Mouse (Mus musculus) gonadal fat pad, adult 2 months (tissue): ENCODE results near the gene Smg1. TPM values are rescaled to one million over a fixed set of nuclear protein-coding genes. Genes with fewer than 3 reads are reported as not detected.

Experiments used
- DNase-seq: peaks from one replicate; pipeline ENCODE4 v3.0.0-alpha.2; 2012; ENCODE audit warnings: low read depth
- polyA plus RNA-seq: library from polyadenylated mRNA; depleted of rRNA; stranded (reverse); fragments of >200 nt; gene quantifications from 2 replicates; pipeline ENCODE4 v1.2.3, GENCODE M21; 2012

The Smg1 gene
- polyA plus RNA-seq, 1 experiment, result 37.6 TPM

- no peak for DNase-seq
Measured at GRCm38 (mm10) chr7:118141271-118141670, 102.2 kb downstream of the Smg1 start.

DNA sequence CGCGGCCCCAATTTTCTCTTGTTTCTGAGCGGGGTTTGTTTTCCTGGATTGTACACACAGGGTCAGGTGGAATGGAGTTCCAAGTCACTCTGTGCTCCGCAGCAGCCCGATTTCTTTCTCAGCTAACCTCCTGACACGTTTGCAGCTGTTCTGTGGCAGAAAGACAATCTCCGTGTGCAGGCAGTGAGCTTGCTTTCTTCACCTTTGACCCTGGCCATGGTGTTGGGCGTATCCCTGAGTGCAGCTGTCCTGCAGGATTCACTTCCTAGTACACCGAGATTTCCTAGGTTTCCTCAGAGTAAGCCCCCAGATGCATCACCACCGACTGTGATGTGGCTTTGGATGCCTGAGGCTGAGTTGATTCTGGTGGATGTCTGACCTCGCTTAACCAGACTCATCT, 108.3 kb downstream of the Smg1 start:
- DNase-seq, result no peak

GRCm38 (mm10) chr7:118129430-118130041, 113.9 kb downstream of the Smg1 start, which contains the start of gene Arl6ip1:
Arl6ip1 (minus strand) TSS chr7:118129662.
- peak; percentile 90 for DNase-seq

DNA sequence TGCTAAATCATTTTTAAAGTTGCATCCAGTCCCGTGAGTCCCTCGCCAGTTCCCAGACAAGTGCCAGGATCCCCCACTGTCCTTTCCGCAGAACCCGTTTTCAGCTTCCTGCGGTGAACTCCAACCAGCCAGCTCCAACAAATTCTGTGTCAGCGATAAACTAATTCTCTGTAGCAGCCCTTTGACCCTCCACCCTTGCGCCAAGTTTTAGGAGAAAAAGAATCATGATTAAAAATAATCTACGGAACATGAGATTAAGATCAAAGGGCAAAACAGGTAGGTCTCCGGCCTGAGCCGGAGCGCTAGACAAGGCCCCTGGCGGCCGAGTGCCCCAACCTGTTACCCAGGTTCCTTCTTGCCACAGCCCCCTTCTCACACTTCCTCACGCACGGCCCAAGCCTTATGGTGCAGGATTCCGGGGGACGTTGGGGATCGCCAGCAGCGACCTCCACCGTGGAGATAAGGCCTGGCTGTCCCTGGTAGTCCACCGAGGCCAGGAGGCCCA, 114.5 kb downstream of the Smg1 start:
- no peak for DNase-seq

DNA sequence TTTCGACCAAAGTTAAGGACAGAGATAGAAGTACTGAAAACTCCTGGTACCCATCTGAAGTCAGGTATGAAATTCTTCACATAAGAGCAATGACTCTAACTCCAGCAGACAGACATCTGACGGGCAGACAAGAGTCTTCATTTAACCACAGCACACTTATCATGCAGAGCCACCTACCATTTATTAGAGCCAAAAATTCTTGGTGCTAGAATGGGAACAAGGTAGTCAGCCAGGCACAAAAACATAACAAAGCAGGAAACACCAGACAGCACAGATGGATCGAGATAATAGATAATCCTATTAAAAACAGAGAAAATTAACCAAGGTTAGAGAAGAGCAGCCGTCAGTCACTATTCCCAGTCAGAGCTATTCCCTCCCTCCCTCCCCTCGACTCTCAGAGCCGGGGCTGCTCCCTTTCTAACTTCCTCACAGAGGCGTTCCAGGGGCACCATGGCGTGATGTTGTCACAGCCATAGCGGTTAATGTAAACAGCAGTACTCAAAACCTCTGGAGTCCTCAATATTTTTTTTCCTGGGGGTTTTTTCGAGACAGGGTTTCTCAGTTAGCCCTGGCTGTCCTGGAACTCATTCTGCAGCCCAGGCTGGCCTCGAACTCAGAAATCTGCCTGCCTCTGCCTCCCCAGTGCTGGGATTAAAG, 117.1 kb downstream of the Smg1 start:
- DNase-seq, result no peak

DNA sequence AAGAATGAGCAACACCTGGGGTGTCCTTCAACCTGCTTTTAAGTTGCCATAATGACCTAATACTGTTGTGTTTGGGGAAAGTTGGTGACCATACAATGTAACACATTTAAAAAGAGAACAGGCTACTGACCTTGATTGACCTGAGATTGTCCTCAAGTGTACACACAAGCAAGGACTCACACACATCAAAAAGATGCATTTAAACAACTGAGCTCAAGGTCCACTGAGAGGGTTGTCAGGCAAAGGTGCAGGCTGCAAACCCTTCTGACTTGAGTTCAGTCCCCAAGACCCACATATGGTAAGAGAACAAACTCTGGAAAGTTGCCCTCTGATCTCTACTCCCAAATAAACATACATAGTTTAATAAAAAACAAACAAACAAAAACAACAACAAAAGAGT, 117.7 kb downstream of the Smg1 start:
- DNase-seq, result no peak

DNA sequence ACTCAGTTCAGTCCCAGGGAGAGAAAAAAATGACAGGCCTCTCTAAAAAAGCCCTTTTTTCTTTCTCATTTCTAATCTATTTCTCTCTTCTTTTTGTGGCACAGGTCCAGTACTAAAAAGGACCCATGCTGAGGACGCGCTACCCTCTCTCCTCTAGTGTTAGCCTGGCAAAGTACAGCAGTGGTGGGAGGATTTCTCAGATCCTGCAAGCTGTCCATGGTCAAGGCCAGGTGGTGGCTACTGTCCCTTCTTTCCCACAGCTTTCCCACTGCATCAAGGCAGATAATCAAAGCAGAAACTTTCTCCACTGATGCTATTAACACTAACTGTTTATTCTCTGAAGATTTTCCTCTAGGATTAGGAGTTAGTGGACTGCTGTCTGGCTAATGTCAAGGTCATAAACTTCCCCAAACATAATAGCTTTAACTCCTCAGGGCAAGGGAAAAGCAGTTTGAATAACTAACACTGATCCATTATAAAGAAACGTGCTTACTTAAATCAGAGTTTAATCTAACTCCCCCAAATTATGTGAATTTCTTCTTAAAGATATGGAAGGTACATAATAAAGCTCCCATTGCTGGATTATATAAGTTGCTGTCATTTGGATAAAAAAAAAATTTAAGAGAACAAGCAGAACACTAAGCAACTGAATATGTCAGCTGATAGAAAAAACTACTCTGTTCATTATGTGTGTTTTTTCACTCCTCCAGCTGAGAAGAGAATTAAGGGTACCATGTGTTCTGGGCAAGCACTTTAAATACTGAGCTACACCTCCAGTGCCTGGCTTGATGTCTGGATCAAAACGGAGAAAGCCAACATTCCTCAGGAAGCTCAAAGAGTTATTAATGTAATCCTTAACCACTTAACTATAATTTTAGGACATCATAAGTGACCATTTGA, 119.7 kb downstream of the Smg1 start:
- DNase-seq, result no peak

GRCm38 (mm10) chr7:118122235-118122634, 121.2 kb downstream of the Smg1 start:
- DNase-seq, result no peak

- no peak for DNase-seq
Measured at GRCm38 (mm10) chr7:118120654-118121053, 122.8 kb downstream of the Smg1 start.

- DNase-seq, result no peak
Measured at GRCm38 (mm10) chr7:118119946-118120345, 123.5 kb downstream of the Smg1 start.

- DNase-seq, result no peak
Measured at GRCm38 (mm10) chr7:118119142-118119541, 124.3 kb downstream of the Smg1 start.

DNA sequence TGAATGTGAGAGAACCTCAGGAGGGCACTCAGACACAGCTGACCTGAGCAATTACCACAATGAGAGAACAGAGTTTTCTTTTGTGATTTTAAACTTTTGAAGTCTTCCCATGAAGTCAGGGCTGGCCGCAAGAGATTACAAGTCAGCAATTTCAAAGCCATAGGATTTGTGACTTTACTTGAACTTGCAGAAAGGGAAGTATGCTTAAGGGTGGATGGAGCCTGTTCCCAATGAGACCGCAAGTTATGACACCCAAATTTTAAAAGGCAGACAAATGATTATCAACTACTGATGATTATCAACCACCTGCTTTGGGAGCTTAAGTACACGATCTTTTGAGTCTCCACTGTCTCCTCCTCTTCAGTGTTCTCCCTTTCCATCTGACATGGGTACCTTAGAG, 125.0 kb downstream of the Smg1 start:
- DNase-seq, result no peak

GRCm38 (mm10) chr7:118117539-118118210, 125.8 kb downstream of the Smg1 start:
- no peak for DNase-seq

- DNase-seq, result no peak
Measured at GRCm38 (mm10) chr7:118116787-118117538, 126.5 kb downstream of the Smg1 start.

DNA sequence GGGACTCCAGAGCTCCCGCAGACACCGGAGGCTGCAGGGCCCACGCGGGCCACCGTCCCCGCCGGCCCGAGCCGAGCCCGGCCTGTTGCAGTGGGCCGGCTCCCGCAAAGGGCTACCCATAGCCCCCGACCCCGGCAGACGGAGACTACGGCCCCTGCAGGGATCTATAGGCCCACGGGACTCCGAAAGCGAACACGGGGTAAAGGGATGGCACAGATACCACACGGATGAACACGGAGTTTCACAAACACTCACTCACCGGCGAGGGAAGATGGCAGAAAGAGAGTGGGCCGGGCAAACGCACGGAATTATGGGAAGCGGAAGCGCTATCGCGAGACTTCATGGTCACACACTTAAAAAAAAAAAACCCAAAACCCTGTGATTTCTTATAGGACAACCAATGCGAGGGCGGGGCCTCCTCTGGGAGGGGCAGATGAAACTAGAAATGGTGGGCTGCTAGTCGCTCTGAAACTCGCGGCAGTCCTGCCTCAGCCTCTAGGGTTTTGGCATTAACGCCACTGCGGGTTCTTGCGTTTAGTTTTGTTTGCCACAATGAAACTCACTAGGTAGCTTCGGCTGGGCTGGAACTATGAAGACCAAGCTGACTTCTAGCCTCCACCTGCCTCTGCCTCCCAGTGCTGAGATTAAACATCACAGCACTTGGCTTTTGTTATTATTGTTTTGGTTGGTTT, 127.4 kb downstream of the Smg1 start, which contains the start of gene Rps15a:
Rps15a (minus strand) TSS at position 312 of the 692 bp plus-strand sequence.
- DNase-seq, result peak; percentile 73

GRCm38 (mm10) chr7:118115533-118115876, 128.0 kb downstream of the Smg1 start:
- no peak for DNase-seq

GRCm38 (mm10) chr7:118113541-118114297, 129.8 kb downstream of the Smg1 start:
- DNase-seq, result no peak

DNA sequence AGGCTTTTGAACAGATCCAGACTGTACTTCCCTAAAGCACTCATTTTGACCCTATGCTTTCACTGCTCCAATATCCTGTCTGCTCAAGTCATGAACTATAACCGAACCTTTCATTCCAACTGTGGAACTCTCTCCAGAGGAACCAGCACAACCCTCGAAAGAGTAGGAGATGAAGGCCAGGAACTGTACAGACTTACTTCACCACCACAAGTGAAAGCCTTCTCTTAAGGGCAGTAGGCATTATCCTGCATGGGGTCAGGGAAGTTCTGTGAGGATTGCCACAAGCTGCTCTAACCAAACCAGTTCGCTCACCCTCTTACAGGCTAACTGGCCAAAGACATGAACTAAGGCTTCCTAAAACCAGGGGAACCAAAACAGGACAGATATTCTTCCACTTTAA, 132.3 kb downstream of the Smg1 start:
- no peak for DNase-seq

GRCm38 (mm10) chr7:118107671-118108070, 135.8 kb downstream of the Smg1 start:
- no peak for DNase-seq
